Mouse (Mus musculus): ENCODE measurements around the gene Rsg1. TPM values are rescaled to one million over a fixed set of nuclear protein-coding genes. Genes with fewer than 3 reads are reported as not detected.

The Rsg1 gene
- polyA plus RNA-seq, 1 experiment, result 3.7 TPM

DNA sequence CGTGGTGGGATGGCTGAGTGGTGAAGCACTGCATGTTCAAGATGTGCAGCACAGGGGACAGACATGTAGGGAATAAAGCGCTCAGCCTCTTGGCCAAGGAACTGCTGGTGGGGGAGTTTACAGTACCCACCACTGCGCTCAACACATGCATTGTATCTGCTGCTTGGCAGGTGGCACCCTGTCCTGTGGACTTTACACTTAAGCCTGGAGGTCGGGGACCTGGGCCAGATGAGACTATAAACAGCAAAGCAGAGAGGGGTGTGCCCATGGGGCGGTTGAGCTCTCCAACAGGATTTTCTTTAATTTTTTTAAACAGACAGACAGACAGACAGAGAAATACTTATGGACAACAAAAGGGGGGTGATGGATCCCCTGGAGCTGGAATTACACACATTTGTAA, 6.7 kb upstream of the Rsg1 start:
- Histone ChIP-seq H3K4me1 (ENCODE audit: control insufficient read depth, insufficient read depth, low read length) (no peaks in the 10 kb centered on the region), H3K4me3 (replicated peaks; ENCODE audit: extremely low read depth, low read depth, low read length) (no peak overlapping the region)
- no peak for DNase-seq
- 83% methylated on average over 5 of the region's 5 CpGs for WGBS
- no peak for TF ChIP-seq POLR2A (IDR thresholded peaks at IDR 0.05; ENCODE audit: borderline replicate concordance, extremely low read depth, low read depth, low read length)
- TF ChIP-seq CTCF (IDR thresholded peaks at IDR 0.05; ENCODE audit: insufficient read depth, low read length), result no peak

DNA sequence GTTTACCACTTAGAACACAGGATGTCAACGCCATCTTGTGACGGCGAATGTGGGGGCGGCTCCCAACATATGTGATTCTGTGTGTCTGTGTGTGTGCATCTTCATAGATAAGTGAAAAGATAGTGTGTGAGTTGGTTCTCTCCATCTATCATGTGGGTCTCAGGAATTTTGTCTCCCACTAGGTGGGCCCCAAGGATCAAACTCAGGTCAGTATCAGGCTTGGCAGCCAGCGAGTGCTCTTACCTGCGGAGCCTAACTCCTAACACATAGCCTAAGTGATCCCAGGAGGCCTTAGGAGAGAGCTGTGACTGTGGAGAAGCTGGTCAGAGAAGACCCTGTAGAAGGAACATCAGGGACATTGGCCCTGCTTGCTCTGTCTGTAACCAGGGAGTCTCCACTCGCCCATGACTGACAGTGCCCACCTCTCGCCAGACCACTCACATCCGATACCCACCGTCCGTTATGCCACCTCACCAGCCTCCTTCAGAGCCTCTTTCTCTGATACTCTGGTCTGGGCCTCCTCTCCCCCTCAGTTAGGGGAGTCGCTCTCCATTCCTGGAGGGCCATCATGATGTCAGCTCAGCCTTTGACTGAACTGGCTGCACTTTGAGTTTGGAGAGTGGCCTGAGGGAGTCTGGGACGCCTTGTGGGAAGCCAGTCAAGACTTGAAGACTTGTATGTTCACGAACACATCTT, 3.1 kb upstream of the Rsg1 start:
- no peak for DNase-seq
- TF ChIP-seq CTCF (IDR thresholded peaks at IDR 0.05; ENCODE audit: insufficient read depth, low read length), result no peak
- TF ChIP-seq POLR2A (IDR thresholded peaks at IDR 0.05; ENCODE audit: borderline replicate concordance, extremely low read depth, low read depth, low read length), result no peak
- WGBS, result 59% methylated on average over 14 of the region's 14 CpGs
- Histone ChIP-seq H3K4me3 (replicated peaks; ENCODE audit: extremely low read depth, low read depth, low read length) (peak overlapping the region; percentile 58), H3K4me1 (ENCODE audit: control insufficient read depth, insufficient read depth, low read length) (peaks cover 7% of the 10 kb centered on the region; the same call in 1 of the 2 replicates)

DNA sequence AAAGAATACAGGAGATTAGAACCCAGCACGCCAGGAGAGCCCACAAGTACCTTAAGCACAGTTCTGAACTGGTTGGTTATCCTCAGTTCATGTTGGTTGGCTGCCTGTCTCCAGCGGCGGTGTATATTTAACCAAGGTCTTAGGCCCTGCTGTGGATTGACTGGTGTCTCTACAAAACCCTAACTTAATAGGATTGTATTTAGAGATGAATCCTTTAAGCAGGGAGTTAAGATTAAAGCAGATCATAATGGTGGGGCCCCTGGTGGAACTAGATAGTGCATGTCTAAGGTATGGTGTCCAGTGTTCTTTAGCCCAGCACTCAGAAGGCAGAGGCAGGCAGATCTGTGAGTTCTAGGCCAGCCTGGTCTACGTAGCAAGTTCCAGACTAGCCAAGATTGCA, 2.1 kb upstream of the Rsg1 start:
- DNase-seq, result no peak
- H3K4me1 ChIP-seq (ENCODE audit: control insufficient read depth, insufficient read depth, low read length), result peaks cover 7% of the 10 kb centered on the region; the same call in 1 of the 2 replicates
- TF ChIP-seq CTCF (IDR thresholded peaks at IDR 0.05; ENCODE audit: insufficient read depth, low read length) (no peak), POLR2A (IDR thresholded peaks at IDR 0.05; ENCODE audit: borderline replicate concordance, extremely low read depth, low read depth, low read length) (no peak)
- WGBS, result 95% methylated on average over 4 of the region's 4 CpGs
- H3K4me3 ChIP-seq (replicated peaks; ENCODE audit: extremely low read depth, low read depth, low read length), result no peak overlapping the region

DNA sequence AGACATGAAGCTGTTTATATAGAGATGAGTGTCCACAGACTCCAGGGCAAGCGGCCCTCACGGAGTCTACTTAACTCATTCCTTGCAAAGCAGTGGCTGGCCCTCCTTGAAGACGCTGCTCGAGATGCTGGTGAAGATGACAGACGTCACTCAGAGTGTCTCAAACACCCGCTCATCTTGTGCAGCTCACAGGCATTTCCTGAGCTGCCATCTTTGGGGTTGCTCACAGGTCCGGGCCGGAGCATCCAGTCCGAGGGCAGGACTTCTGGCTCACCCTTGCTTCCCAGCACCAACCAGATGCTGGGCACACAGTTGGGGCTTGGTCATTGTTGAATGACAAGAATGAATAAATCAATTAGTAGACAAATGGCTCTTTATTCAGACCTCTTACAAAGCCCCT, 864 bp upstream of the Rsg1 start:
- no peak for TF ChIP-seq POLR2A (IDR thresholded peaks at IDR 0.05; ENCODE audit: borderline replicate concordance, extremely low read depth, low read depth, low read length)
- TF ChIP-seq CTCF (IDR thresholded peaks at IDR 0.05; ENCODE audit: insufficient read depth, low read length), result no peak
- Histone ChIP-seq H3K4me3 (replicated peaks; ENCODE audit: extremely low read depth, low read depth, low read length) (no peak overlapping the region), H3K4me1 (ENCODE audit: control insufficient read depth, insufficient read depth, low read length) (peaks cover 7% of the 10 kb centered on the region; the same call in 1 of the 2 replicates)
- no peak for DNase-seq
- 78% methylated on average over 9 of the region's 9 CpGs for WGBS

DNA sequence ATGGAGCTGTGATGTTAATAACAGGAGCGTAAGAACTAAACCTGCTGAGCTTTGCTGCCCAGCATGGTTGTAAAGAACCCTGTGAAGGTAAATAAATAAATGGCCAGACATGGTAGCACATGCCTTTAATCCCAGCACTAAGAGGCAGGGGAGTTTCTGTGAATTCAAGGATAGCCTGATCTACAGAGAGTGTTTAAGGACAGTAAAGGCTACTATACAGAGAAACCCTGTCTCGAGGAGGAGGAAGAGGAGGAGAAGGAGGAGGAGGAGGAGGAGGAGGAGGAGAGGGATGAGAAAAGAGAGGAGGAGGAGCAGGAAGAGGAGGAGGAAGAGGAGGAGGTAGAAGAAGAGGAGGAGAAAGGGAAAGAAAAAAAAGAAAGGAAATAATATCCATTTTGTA, 414 bp upstream of the Rsg1 start:
- no peak for TF ChIP-seq CTCF (IDR thresholded peaks at IDR 0.05; ENCODE audit: insufficient read depth, low read length)
- no peak for TF ChIP-seq POLR2A (IDR thresholded peaks at IDR 0.05; ENCODE audit: borderline replicate concordance, extremely low read depth, low read depth, low read length)
- no peak for DNase-seq
- WGBS, result 42% methylated on average over 2 of the region's 2 CpGs
- Histone ChIP-seq H3K4me1 (ENCODE audit: control insufficient read depth, insufficient read depth, low read length) (peaks cover 7% of the 10 kb centered on the region; the same call in 1 of the 2 replicates), H3K4me3 (replicated peaks; ENCODE audit: extremely low read depth, low read depth, low read length) (no peak overlapping the region)

DNA sequence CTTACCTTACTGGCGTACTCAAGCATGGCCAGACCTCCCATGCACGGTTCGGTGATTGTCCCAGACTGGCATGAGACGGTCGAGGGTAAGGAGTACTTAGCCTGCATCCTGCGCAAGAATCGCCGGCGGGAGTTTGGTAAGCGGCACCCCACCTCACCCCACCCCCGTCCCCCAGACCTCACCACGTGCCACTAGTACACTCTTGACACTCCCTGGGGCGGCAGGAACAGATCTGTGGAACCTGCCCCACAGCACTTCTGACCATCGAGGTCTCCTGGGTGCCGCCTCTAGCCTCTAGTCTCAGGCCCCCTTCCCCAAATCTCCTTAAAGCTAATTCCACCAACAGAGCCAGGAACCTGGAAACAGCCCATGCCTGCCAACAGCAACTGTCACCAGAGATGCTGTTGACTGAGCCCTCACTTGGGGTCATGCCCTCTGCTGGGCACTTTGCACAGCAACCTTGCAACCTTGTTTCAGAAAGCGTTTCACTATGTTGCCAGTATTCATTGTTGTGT, 638 bp downstream of the Rsg1 start:
- peaks cover 7% of the 10 kb centered on the region; the same call in 1 of the 2 replicates for H3K4me1 ChIP-seq (ENCODE audit: control insufficient read depth, insufficient read depth, low read length)
- peak overlapping the region; percentile 59 for H3K4me3 ChIP-seq (replicated peaks; ENCODE audit: extremely low read depth, low read depth, low read length)
- no peak for DNase-seq
- TF ChIP-seq CTCF (IDR thresholded peaks at IDR 0.05; ENCODE audit: insufficient read depth, low read length) (peak; percentile 72), POLR2A (IDR thresholded peaks at IDR 0.05; ENCODE audit: borderline replicate concordance, extremely low read depth, low read depth, low read length) (no peak)
- WGBS, result 2% methylated on average over 16 of the region's 16 CpGs

DNA sequence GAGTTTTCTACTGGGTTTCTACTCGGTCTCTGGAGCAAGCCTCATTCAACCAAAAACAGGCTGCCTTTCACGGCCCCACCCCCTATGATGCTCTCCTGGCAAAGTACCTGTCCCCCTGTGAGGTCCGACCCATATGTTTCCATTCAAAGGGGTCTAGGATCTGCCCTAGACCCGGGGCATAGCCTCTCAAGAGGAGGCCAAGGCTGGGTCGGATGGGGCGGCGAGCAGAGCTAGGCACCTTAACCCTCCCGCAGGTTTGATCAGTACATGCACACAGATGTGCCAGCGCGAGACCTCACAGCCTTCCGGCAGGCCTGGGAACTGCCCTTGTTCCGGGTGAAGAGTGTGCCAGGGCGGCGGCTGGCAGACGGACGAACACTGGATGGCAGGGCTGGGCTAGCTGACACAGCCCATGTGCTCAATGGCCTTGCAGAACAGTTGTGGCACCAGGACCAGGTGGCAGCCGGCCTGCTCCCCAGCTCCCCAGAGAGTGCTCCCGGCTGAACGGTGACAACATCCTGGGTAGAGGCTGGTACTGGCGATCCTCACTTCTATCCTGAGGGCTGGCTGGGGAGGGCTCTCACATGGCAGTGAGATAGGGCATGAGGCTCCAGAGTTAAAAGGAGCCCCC, 5.9 kb downstream of the Rsg1 start:
- WGBS, result 90% methylated on average over 20 of the region's 20 CpGs
- no peaks in the 10 kb centered on the region for H3K4me1 ChIP-seq (ENCODE audit: control insufficient read depth, insufficient read depth, low read length)
- TF ChIP-seq CTCF (IDR thresholded peaks at IDR 0.05; ENCODE audit: insufficient read depth, low read length), result no peak
- TF ChIP-seq POLR2A (IDR thresholded peaks at IDR 0.05; ENCODE audit: borderline replicate concordance, extremely low read depth, low read depth, low read length), result no peak

DNA sequence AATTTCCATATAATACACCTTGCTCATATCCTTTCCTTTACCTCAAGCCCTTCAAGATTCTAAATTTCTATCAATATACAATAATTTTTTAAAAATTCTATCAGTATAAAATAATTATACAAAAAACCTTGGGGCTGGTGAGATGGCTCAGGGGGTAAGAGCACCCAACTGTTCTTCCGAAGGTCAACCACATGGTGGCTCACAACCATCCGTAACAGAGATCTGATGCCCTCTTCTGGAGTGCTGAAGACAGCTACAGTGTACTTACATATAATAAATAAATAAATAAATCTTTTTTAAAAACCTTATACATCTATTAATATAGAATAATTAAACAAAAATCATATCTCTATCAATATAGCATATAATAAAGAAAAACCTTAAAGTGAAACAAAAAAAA, 8.1 kb downstream of the Rsg1 start:
- Histone ChIP-seq H3K4me3 (replicated peaks; ENCODE audit: extremely low read depth, low read depth, low read length) (no peak overlapping the region), H3K4me1 (ENCODE audit: control insufficient read depth, insufficient read depth, low read length) (no peaks in the 10 kb centered on the region)
- no peak for DNase-seq
- 81% methylated on average over 2 of the region's 2 CpGs for WGBS
- TF ChIP-seq POLR2A (IDR thresholded peaks at IDR 0.05; ENCODE audit: borderline replicate concordance, extremely low read depth, low read depth, low read length) (no peak), CTCF (IDR thresholded peaks at IDR 0.05; ENCODE audit: insufficient read depth, low read length) (no peak)

More for the DNA sequence above, 5.9 kb downstream of the Rsg1 start:
- DNase-seq, result no peak
- H3K4me3 ChIP-seq (replicated peaks; ENCODE audit: extremely low read depth, low read depth, low read length), result no peak overlapping the region

DNA sequence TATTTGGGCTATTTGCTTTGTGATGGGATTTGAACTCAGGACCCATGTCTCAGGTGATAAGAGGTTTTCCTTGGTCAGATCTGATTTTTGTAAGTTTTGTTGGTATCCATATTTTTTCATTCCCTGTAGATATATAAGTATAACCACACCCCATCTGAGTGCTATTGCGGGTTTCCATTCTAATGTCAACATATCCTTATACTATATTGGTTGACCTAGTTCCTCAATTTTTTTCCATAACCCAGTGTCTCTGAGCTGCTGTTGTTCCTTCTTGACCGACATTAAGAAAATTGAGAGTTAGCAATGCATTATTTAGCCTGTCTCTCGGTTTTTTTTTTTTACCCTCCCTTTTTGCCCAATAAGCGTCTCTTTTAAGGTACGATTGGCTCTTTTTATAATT, 9.0 kb downstream of the Rsg1 start:
- H3K4me3 ChIP-seq (replicated peaks; ENCODE audit: extremely low read depth, low read depth, low read length), result no peak overlapping the region
- no peaks in the 10 kb centered on the region for H3K4me1 ChIP-seq (ENCODE audit: control insufficient read depth, insufficient read depth, low read length)
- 94% methylated on average over 5 of the region's 5 CpGs for WGBS
- TF ChIP-seq CTCF (IDR thresholded peaks at IDR 0.05; ENCODE audit: insufficient read depth, low read length) (no peak), POLR2A (IDR thresholded peaks at IDR 0.05; ENCODE audit: borderline replicate concordance, extremely low read depth, low read depth, low read length) (no peak)
- no peak for DNase-seq

DNA sequence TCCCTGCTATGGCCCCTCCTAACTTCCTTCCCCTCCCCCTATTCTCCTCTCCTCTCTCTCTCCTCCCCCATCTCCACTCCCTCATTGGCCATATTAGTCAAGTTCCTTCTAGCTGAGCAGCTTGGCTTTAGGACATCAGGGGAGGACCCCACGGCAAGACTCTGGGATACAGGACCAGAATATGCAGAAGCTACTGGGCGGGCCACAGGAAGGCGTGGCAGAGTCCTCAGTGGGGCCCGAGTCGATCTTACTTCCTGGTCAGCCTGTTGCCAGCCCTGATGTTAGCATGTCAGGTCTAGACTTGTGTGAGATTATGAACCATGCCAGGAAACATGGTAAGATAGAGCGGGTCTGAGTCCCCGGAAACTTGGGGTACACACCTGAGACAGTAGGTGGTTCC, 14.9 kb downstream of the Rsg1 start:
- Histone ChIP-seq H3K4me3 (replicated peaks; ENCODE audit: extremely low read depth, low read depth, low read length) (no peak overlapping the region), H3K4me1 (ENCODE audit: control insufficient read depth, insufficient read depth, low read length) (no peaks in the 10 kb centered on the region)
- WGBS, result 72% methylated on average over 7 of the region's 7 CpGs
- no peak for TF ChIP-seq CTCF (IDR thresholded peaks at IDR 0.05; ENCODE audit: insufficient read depth, low read length)
- no peak for TF ChIP-seq POLR2A (IDR thresholded peaks at IDR 0.05; ENCODE audit: borderline replicate concordance, extremely low read depth, low read depth, low read length)
- no peak for DNase-seq
